ENCODE assay signal across 8 mouse cellular contexts in genomic region chr14:105177238-105177693, GRCm38 (mm10). TPM values are rescaled to one million over a fixed set of nuclear protein-coding genes. Genes with fewer than 3 reads are reported as not detected.
DNase-seq lines count a peak whose midpoint lies in the region; ATAC-seq and TF ChIP-seq lines count a peak whose summit lies in the region.

TSS of gene Rbm26 (minus strand) at chr14:105177327.

- peak; percentile 98 for ATAC-seq in forebrain, embryonic 12.5 days (ENCODE audit: low FRiP score)
- ATAC-seq in heart, postnatal 0 days (ENCODE audit: insufficient read depth, low read depth), result peak; percentile 97
- ATAC-seq in liver, embryonic 16.5 days (ENCODE audit: low read depth), result peak; percentile 95
- ATAC-seq in neural tube, embryonic 13.5 days (ENCODE audit: low read depth), result peak; percentile 96

- H3K27me3 ChIP-seq in E14TG2a.4 (ENCODE audit: insufficient read depth, low read length), result no peaks in the 10 kb centered on the region
- H3K27me3 ChIP-seq in forebrain, embryonic 12.5 days, result no peaks in the 10 kb centered on the region
- no peaks in the 10 kb centered on the region for H3K27me3 ChIP-seq in heart, postnatal 0 days (ENCODE audit: control insufficient read depth, insufficient read depth, low read length)
- H3K27me3 ChIP-seq in liver, embryonic 16.5 days (ENCODE audit: control insufficient read depth, insufficient read depth, low read depth, low read length), result no peaks in the 10 kb centered on the region
- no peaks in the 10 kb centered on the region for H3K27me3 ChIP-seq in neural tube, embryonic 13.5 days
- no peaks in the 10 kb centered on the region for H3K27me3 ChIP-seq in testis, adult 2 months (ENCODE audit: control insufficient read depth, insufficient read depth, low read length)

- peaks cover 23% of the 10 kb centered on the region for H3K36me3 ChIP-seq in E14TG2a.4 (ENCODE audit: insufficient read depth, low read length)
- no peaks in the 10 kb centered on the region for H3K36me3 ChIP-seq in forebrain, embryonic 12.5 days (replicated peaks)
- no peaks in the 10 kb centered on the region for H3K36me3 ChIP-seq in heart, postnatal 0 days (replicated peaks; ENCODE audit: control insufficient read depth, insufficient read depth, low read length)
- H3K36me3 ChIP-seq in liver, embryonic 16.5 days (ENCODE audit: control insufficient read depth, insufficient read depth), result no peaks in the 10 kb centered on the region
- no peaks in the 10 kb centered on the region for H3K36me3 ChIP-seq in neural tube, embryonic 13.5 days
- no peaks in the 10 kb centered on the region for H3K36me3 ChIP-seq in testis, adult 2 months (ENCODE audit: control insufficient read depth, insufficient read depth, low read length)

- H3K9me3 ChIP-seq in E14TG2a.4 (ENCODE audit: low read length), result no peaks in the 10 kb centered on the region
- H3K9me3 ChIP-seq in forebrain, embryonic 12.5 days, result no peaks in the 10 kb centered on the region
- no peaks in the 10 kb centered on the region for H3K9me3 ChIP-seq in heart, postnatal 0 days (replicated peaks; ENCODE audit: control insufficient read depth, low read length)
- H3K9me3 ChIP-seq in liver, embryonic 16.5 days (replicated peaks; ENCODE audit: control insufficient read depth, low read length), result no peaks in the 10 kb centered on the region
- no peaks in the 10 kb centered on the region for H3K9me3 ChIP-seq in neural tube, embryonic 13.5 days

- DNase-seq in c-Kit-positive CD71-positive TER-119-positive erythroid progenitor cells, embryonic 14.5 days (ENCODE audit: low spot score), result peak; percentile 93
- DNase-seq in heart, postnatal 0 days (ENCODE audit: low spot score), result peak; percentile 93
- DNase-seq in kidney, postnatal 4 days, result peak; percentile 98

- H3K27ac ChIP-seq in forebrain, embryonic 12.5 days, result peak within 1 kb of the TSS; percentile 96
- H3K27ac ChIP-seq in heart, postnatal 0 days (ENCODE audit: low read depth), result peak within 1 kb of the TSS; percentile 92
- peak within 1 kb of the TSS; percentile 89 for H3K27ac ChIP-seq in liver, embryonic 16.5 days (ENCODE audit: low read length)
- peak within 1 kb of the TSS; percentile 93 for H3K27ac ChIP-seq in neural tube, embryonic 13.5 days (replicated peaks)
- peak within 1 kb of the TSS; percentile 98 for H3K27ac ChIP-seq in testis, adult 2 months (ENCODE audit: control insufficient read depth, insufficient read depth, low read depth, low read length)

- peak within 1 kb of the TSS; percentile 82 for H3K4me2 ChIP-seq in forebrain, embryonic 12.5 days
- peak within 1 kb of the TSS; percentile 98 for H3K4me2 ChIP-seq in heart, postnatal 0 days (ENCODE audit: low read depth, low read length)
- peak within 1 kb of the TSS; percentile 91 for H3K4me2 ChIP-seq in liver, embryonic 16.5 days (ENCODE audit: low read depth, low read length)
- H3K4me2 ChIP-seq in neural tube, embryonic 13.5 days, result peak within 1 kb of the TSS; percentile 95

- under 1% methylated on average over 28 of the region's 28 CpGs for WGBS in forebrain, embryonic 12.5 days
- WGBS in heart, postnatal 0 days, result 1% methylated on average over 28 of the region's 28 CpGs
- under 1% methylated on average over 28 of the region's 28 CpGs for WGBS in liver, embryonic 16.5 days (ENCODE audit: insufficient replicate concordance)
- under 1% methylated on average over 28 of the region's 28 CpGs for WGBS in neural tube, embryonic 13.5 days

- peak within 1 kb of the TSS; percentile 100 for H3K9ac ChIP-seq in forebrain, embryonic 12.5 days
- H3K9ac ChIP-seq in heart, postnatal 0 days (replicated peaks; ENCODE audit: low read depth, low read length), result peak within 1 kb of the TSS; percentile 98
- peak within 1 kb of the TSS; percentile 95 for H3K9ac ChIP-seq in liver, embryonic 16.5 days (ENCODE audit: low read depth, low read length)
- H3K9ac ChIP-seq in neural tube, embryonic 13.5 days, result peak within 1 kb of the TSS; percentile 99

- TF ChIP-seq CTCF in E14TG2a.4 (conservative IDR thresholded peaks at IDR 0.05; ENCODE audit: low read length), result no peak
- no peak for TF ChIP-seq CTCF in heart, postnatal 0 days (IDR thresholded peaks at IDR 0.05; ENCODE audit: low read depth)
- TF ChIP-seq CTCF in testis, adult 2 months (IDR thresholded peaks at IDR 0.05; ENCODE audit: control insufficient read depth, insufficient read depth, insufficient replicate concordance, low read depth, low read length), result no peak

- H3K4me1 ChIP-seq in E14TG2a.4 (replicated peaks; ENCODE audit: low read depth, low read length), result peaks cover 60% of the 10 kb centered on the region
- peaks cover 26% of the 10 kb centered on the region for H3K4me1 ChIP-seq in forebrain, embryonic 12.5 days
- peaks cover 21% of the 10 kb centered on the region for H3K4me1 ChIP-seq in heart, postnatal 0 days (ENCODE audit: control insufficient read depth, insufficient read depth)
- peaks cover 15% of the 10 kb centered on the region for H3K4me1 ChIP-seq in liver, embryonic 16.5 days (ENCODE audit: control insufficient read depth, low read depth, low read length)
- peaks cover 33% of the 10 kb centered on the region for H3K4me1 ChIP-seq in neural tube, embryonic 13.5 days (replicated peaks)
- H3K4me1 ChIP-seq in testis, adult 2 months (ENCODE audit: control insufficient read depth, insufficient read depth, low read length), result peaks cover 9% of the 10 kb centered on the region

- H3K4me3 ChIP-seq in E14TG2a.4 (replicated peaks; ENCODE audit: low read length), result peak within 1 kb of the TSS; percentile 93
- peak within 1 kb of the TSS; percentile 99 for H3K4me3 ChIP-seq in forebrain, embryonic 12.5 days (replicated peaks)
- H3K4me3 ChIP-seq in heart, postnatal 0 days (ENCODE audit: low read depth, low read length), result peak within 1 kb of the TSS; percentile 96
- peak within 1 kb of the TSS; percentile 98 for H3K4me3 ChIP-seq in liver, embryonic 16.5 days (ENCODE audit: low read depth, low read length)
- peak within 1 kb of the TSS; percentile 98 for H3K4me3 ChIP-seq in neural tube, embryonic 13.5 days
- H3K4me3 ChIP-seq in testis, adult 2 months (ENCODE audit: control insufficient read depth, low read depth, low read length), result peak within 1 kb of the TSS; percentile 95

- TF ChIP-seq POLR2A in testis, adult 2 months (IDR thresholded peaks at IDR 0.05; ENCODE audit: control insufficient read depth, low read depth, low read length), result peak; percentile 92

- TF ChIP-seq EP300 in heart, postnatal 0 days (IDR thresholded peaks at IDR 0.05; ENCODE audit: low read depth), result peak; percentile 87

RNA-seq across cellular contexts. Expression of gene Rbm26, which starts in this region (rescaled TPM):
- 43.7 and 48.2 TPM in 2 replicates for polyA plus RNA-seq in forebrain, embryonic 12.5 days (2016; fragmentation: Nextera tagmentation; extraction: Ambion mirVana)
- 14.8 and 17.4 TPM in 2 replicates for total RNA-seq in heart, postnatal 0 days (2014; rRNA removed; ENCODE audit: low replicate concordance)
- polyA plus RNA-seq in heart, postnatal 0 days (2015; fragmentation: Nextera tagmentation; extraction: Ambion mirVana), result 12.6 and 13.2 TPM in 2 replicates
- polyA plus RNA-seq in liver, embryonic 16.5 days (2015; fragmentation: Nextera tagmentation; extraction: Ambion mirVana), result 6.9 and 7.2 TPM in 2 replicates
- polyA plus RNA-seq in neural tube, embryonic 13.5 days (2015; fragmentation: Nextera tagmentation; extraction: Ambion mirVana), result 33.2 and 34.1 TPM in 2 replicates
- polyA plus RNA-seq in testis, adult 2 months (2012; rRNA removed), result 16.3 and 20.9 TPM in 2 replicates

Comparison
In these comparisons a context has a peak if more than half of its experiments do, and no peak if none do; other contexts are left out.
1. Peak in every context shown above with its lines: DNase-seq, ATAC-seq, H3K4me3 ChIP-seq and H3K27ac ChIP-seq.